Comparison of ENCODE assay signal across 10 mouse cellular contexts in the genomic region with DNA sequence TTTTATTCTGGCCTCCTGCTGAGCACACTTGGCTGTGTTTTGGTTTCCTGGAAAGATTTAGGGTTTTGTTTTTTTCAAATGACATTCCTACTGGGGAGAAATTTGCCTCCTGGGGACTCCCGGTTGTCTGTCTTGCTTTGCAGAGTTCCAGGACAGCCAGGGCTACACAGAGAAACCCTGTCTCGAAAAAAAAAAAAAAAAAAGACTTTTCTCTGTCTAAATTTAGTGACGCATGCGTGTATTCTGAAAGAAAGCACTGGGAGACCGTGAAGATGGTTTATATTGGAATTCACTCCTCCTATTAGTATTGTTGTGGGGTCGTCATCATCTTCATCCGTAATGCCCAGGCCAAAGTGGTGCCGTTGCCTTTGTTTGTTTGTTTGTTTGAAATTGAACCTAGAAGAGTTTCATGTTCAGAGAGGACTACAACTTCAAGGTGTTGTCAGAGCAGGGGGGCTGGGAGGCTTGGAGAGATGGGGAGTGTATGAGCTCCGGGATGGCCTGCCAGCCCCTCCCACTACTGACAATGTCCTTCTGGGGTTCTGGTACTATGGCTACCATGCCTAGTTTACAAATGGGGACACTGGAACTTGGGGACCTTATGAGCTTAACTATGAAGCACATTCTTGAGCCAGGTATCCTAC. TPM values are rescaled to one million over a fixed set of nuclear protein-coding genes. Genes with fewer than 3 reads are reported as not detected.
DNase-seq lines count a peak whose midpoint lies in the region; ATAC-seq and TF ChIP-seq lines count a peak whose summit lies in the region.
"Had no signal": no experiment of that assay in that cellular context is flagged by ENCODE, and none has a peak within 500 bp of the region (broad histone marks: within the 10 kb centered on the region; RNA-seq: fewer than 3 reads in every experiment).

No protein-coding gene starts in this region.

- H3K27me3 ChIP-seq in heart, embryonic 10.5 days (ENCODE audit: insufficient read depth, poor library complexity, severe bottlenecking): no peaks in the 10 kb centered on the region
- no peaks in the 10 kb centered on the region for H3K27me3 ChIP-seq in intestine, embryonic 15.5 days (replicated peaks)
- no peaks in the 10 kb centered on the region for H3K27me3 ChIP-seq in midbrain, postnatal 0 days (ENCODE audit: insufficient read depth, low read length)
- H3K27me3 ChIP-seq: CH12.LX had no signal

- H3K9me3 ChIP-seq in heart, embryonic 10.5 days: no peaks in the 10 kb centered on the region
- H3K9me3 ChIP-seq in intestine, embryonic 15.5 days: no peaks in the 10 kb centered on the region
- no peaks in the 10 kb centered on the region for H3K9me3 ChIP-seq in midbrain, postnatal 0 days (ENCODE audit: low read length)

- peak overlapping the region; percentile 60 for H3K4me3 ChIP-seq in heart, embryonic 10.5 days
- peak overlapping the region; percentile 47 for H3K4me3 ChIP-seq in embryonic fibroblast, embryonic 13.5 days (ENCODE audit: insufficient read depth, low read length)
- H3K4me3 ChIP-seq in intestine, embryonic 15.5 days (replicated peaks): peak overlapping the region; percentile 39
- H3K4me3 ChIP-seq in midbrain, postnatal 0 days (ENCODE audit: low read depth, low read length): peak overlapping the region; percentile 27

- peak overlapping the region; percentile 74 for H3K4me2 ChIP-seq in intestine, embryonic 15.5 days (replicated peaks)
- H3K4me2 ChIP-seq in midbrain, postnatal 0 days (ENCODE audit: low read depth, low read length, poor library complexity, severe bottlenecking): peak overlapping the region; percentile 49

- peak; percentile 23; the same call in 1 of the 2 replicates for ATAC-seq in intestine, embryonic 15.5 days
- no peak for ATAC-seq in midbrain, postnatal 0 days (ENCODE audit: low FRiP score)

- H3K9ac ChIP-seq in intestine, embryonic 15.5 days: peak overlapping the region; percentile 50; the same call in 1 of the 2 replicates
- 0 out of 2 replicates have a peak overlapping the region, but pooled peaks have one; percentile 39 for H3K9ac ChIP-seq in midbrain, postnatal 0 days (replicated peaks; ENCODE audit: low read length, poor library complexity, severe bottlenecking)

- H3K27ac ChIP-seq in heart, embryonic 10.5 days: peak overlapping the region; percentile 85
- peak overlapping the region; percentile 83 for H3K27ac ChIP-seq in embryonic fibroblast, embryonic 13.5 days (ENCODE audit: insufficient read depth, low read length)
- H3K27ac ChIP-seq in intestine, embryonic 15.5 days: peak overlapping the region; percentile 85; the same call in 1 of the 2 replicates
- H3K27ac ChIP-seq in midbrain, postnatal 0 days (ENCODE audit: low read depth, low read length): 0 out of 2 replicates have a peak overlapping the region, but pooled peaks have one; percentile 32

- H3K4me1 ChIP-seq in heart, embryonic 10.5 days: peaks cover 20% of the 10 kb centered on the region
- H3K4me1 ChIP-seq in embryonic fibroblast, embryonic 13.5 days (ENCODE audit: control insufficient read depth, insufficient read depth, low read length): peaks cover 6% of the 10 kb centered on the region; the same call in 1 of the 2 replicates
- H3K4me1 ChIP-seq in intestine, embryonic 15.5 days (replicated peaks): peaks cover 6% of the 10 kb centered on the region; the same call in 1 of the 2 replicates
- H3K4me1 ChIP-seq in midbrain, postnatal 0 days (ENCODE audit: insufficient read depth, low read length): 0 out of 2 replicates have a peak, but pooled peaks cover 2% of the 10 kb centered on the region

- no peak; the same call in 1 of the 2 replicates for TF ChIP-seq POLR2A in embryonic fibroblast, embryonic 13.5 days (IDR thresholded peaks at IDR 0.05; ENCODE audit: low read depth, low read length)

- WGBS in heart, embryonic 10.5 days: 9% methylated on average over 9 of the region's 9 CpGs
- WGBS in intestine, embryonic 15.5 days: 10% methylated on average over 9 of the region's 9 CpGs
- WGBS in midbrain, postnatal 0 days: 10% methylated on average over 9 of the region's 9 CpGs

- H3K36me3 ChIP-seq in heart, embryonic 10.5 days: no peaks in the 10 kb centered on the region
- H3K36me3 ChIP-seq in intestine, embryonic 15.5 days: no peaks in the 10 kb centered on the region
- no peaks in the 10 kb centered on the region for H3K36me3 ChIP-seq in midbrain, postnatal 0 days (ENCODE audit: insufficient read depth, low read length)

- no peak for DNase-seq in heart, embryonic 10.5 days (ENCODE audit: low spot score)
- DNase-seq in heart, adult 9 months (ENCODE audit: low spot score in 2 of 2): no peak
- no peak for DNase-seq in midbrain, postnatal 0 days (ENCODE audit: low spot score)
- DNase-seq in thymus, postnatal 0 days (ENCODE audit: low spot score): no peak
- DNase-seq in frontal cortex, postnatal 36 days (ENCODE audit: low spot score in 2 of 2): no peak
- DNase-seq in ovary, postnatal 14 days (ENCODE audit: low spot score): no peak

- no peak for TF ChIP-seq CTCF in embryonic fibroblast, embryonic 13.5 days (IDR thresholded peaks at IDR 0.05; ENCODE audit: borderline replicate concordance, insufficient read depth, low read length)
- TF ChIP-seq CTCF in midbrain, postnatal 0 days (IDR thresholded peaks at IDR 0.05): no peak

RNA-seq across cellular contexts. Expression of gene Adamts12, which starts 1.1 kb away (rescaled TPM):
- polyA plus RNA-seq in heart, embryonic 10.5 days (2016; fragmentation: Nextera tagmentation; extraction: Ambion mirVana): 1.0 and 2.1 TPM in 2 replicates
- 35.1 and 40.9 TPM in 2 replicates for polyA plus RNA-seq in embryonic fibroblast, embryonic 13.5 days (2011; ENCODE audit: insufficient read length, low read depth, missing spikeins)
- 1.9 and 2.2 TPM in 2 replicates for polyA plus RNA-seq in intestine, embryonic 15.5 days (2015; fragmentation: Nextera tagmentation; extraction: Ambion mirVana)
- 7.4 and 8.6 TPM in 2 replicates for total RNA-seq in midbrain, postnatal 0 days (2014; rRNA removed)
- polyA plus RNA-seq in midbrain, postnatal 0 days (2015; fragmentation: Nextera tagmentation; extraction: Ambion mirVana): 0.88 and 0.94 TPM in 2 replicates
- 0.39 and 0.48 TPM in 2 replicates for polyA plus RNA-seq in thymus, postnatal 0 days (2015; fragmentation: Nextera tagmentation; extraction: Ambion mirVana)

RNA-seq across cellular contexts. Expression of gene Rxfp3, which starts 27.9 kb away (rescaled TPM):
- polyA plus RNA-seq in heart, embryonic 10.5 days (2016; fragmentation: Nextera tagmentation; extraction: Ambion mirVana): 0.05 and 0.48 TPM in 2 replicates
- polyA plus RNA-seq in embryonic fibroblast, embryonic 13.5 days (2011; ENCODE audit: insufficient read length, low read depth, missing spikeins): 0.28 TPM in 1 of 2 replicates, not detected in the other
- polyA plus RNA-seq in intestine, embryonic 15.5 days (2015; fragmentation: Nextera tagmentation; extraction: Ambion mirVana): 0.05 TPM in 1 of 2 replicates, not detected in the other
- 5.1 and 5.6 TPM in 2 replicates for total RNA-seq in midbrain, postnatal 0 days (2014; rRNA removed)
- 2.4 and 2.7 TPM in 2 replicates for polyA plus RNA-seq in midbrain, postnatal 0 days (2015; fragmentation: Nextera tagmentation; extraction: Ambion mirVana)
- 0.03 and 0.04 TPM in 2 replicates for polyA plus RNA-seq in thymus, postnatal 0 days (2015; fragmentation: Nextera tagmentation; extraction: Ambion mirVana)
- total RNA-seq: CH12.LX; liver, adult 2 months had no signal
- polyA plus RNA-seq: liver, adult 2 months had no signal

Comparison
In these comparisons a context has a peak if more than half of its experiments do, and no peak if none do; other contexts are left out.
1. H3K27ac ChIP-seq: peak in every context shown above with its lines; median percentile 85 in heart, embryonic 10.5 days; 85 in intestine, embryonic 15.5 days; 83 in embryonic fibroblast, embryonic 13.5 days; 32 in midbrain, postnatal 0 days.
2. RNA of gene Adamts12, which starts 1.1 kb away (polyA plus RNA-seq): 35.1 to 40.9 TPM in embryonic fibroblast, embryonic 13.5 days; 1.0 to 2.1 TPM in heart, embryonic 10.5 days, 1.9 to 2.2 TPM in intestine, embryonic 15.5 days, 0.88 to 0.94 TPM in midbrain, postnatal 0 days and 0.39 to 0.48 TPM in thymus, postnatal 0 days; every median in the first group is over 10 times any median in the second.
3. Peak in every context shown above with its lines, with median percentiles within 50 percentile points of each other: H3K4me3 ChIP-seq.